Mouse (Mus musculus): ENCODE measurements around the gene Mboat7. TPM values are rescaled to one million over a fixed set of nuclear protein-coding genes. Genes with fewer than 3 reads are reported as not detected.

Mboat7 gene
- polyA plus RNA-seq, 1 experiment = not detected

DNA sequence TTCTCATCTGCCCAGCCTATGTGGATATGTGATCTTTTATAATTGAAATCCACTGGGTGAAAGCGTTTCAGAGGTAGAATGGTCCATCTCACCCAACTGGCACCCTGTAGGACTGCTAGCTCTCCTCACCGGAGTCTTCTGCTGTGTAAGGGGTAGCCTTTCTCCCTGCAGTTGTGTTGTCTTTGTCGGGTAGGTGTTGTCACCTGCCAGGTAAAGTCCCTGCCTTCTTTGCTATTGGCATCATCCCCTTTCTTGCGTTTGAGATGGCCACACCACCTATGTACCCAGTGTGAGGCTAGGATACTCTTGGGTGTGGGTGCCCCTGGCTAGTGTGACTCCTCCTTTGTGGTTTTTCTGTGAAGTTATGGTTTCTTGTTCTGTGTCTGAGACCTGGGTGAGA lies 46.7 kb downstream of the Mboat7 start:
- H3K4me1 ChIP-seq (ENCODE audit: control insufficient read depth, insufficient read depth, low read length) = peaks cover 9% of the 10 kb centered on the region
- H3K27ac ChIP-seq (ENCODE audit: insufficient read depth, low read depth, low read length) = no peak overlapping the region
- WGBS = 47% methylated on average over 4 of the region's 4 CpGs
- H3K4me3 ChIP-seq (ENCODE audit: insufficient read depth, low read depth, low read length) = peak overlapping the region; percentile 89
- TF ChIP-seq POLR2A (IDR thresholded peaks at IDR 0.05; ENCODE audit: insufficient read depth, low read depth, low read length) (no peak), CTCF (IDR thresholded peaks at IDR 0.05; ENCODE audit: insufficient read depth, low read depth, low read length) (no peak)

DNA sequence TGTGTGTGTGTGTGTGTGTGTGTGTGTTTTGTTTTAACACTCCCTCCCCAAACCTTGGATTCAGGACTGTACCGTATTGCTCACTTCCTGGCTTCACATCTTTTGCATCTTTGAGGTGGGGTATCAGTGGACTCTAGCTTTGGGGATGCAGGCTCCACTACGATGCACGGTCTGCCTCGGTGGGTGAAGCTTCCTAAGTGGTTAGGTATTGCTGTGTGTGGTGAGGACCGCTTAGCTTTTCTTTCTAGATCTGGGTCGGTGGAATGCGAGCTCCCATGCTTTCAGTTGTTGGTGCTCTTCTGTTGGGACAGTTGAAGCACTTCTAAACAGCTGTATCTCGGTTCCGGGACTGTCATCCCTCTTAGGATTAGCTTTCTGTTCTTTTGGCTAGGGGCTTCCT lies 47.1 kb downstream of the Mboat7 start:
- H3K4me1 ChIP-seq (ENCODE audit: control insufficient read depth, insufficient read depth, low read length) = peaks cover 9% of the 10 kb centered on the region
- H3K27ac ChIP-seq (ENCODE audit: insufficient read depth, low read depth, low read length) = no peak overlapping the region
- no peak for TF ChIP-seq POLR2A (IDR thresholded peaks at IDR 0.05; ENCODE audit: insufficient read depth, low read depth, low read length)
- no peak for TF ChIP-seq CTCF (IDR thresholded peaks at IDR 0.05; ENCODE audit: insufficient read depth, low read depth, low read length)
- 3% methylated on average over 9 of the region's 9 CpGs for WGBS
- H3K4me3 ChIP-seq (ENCODE audit: insufficient read depth, low read depth, low read length) = peak overlapping the region; percentile 89

DNA sequence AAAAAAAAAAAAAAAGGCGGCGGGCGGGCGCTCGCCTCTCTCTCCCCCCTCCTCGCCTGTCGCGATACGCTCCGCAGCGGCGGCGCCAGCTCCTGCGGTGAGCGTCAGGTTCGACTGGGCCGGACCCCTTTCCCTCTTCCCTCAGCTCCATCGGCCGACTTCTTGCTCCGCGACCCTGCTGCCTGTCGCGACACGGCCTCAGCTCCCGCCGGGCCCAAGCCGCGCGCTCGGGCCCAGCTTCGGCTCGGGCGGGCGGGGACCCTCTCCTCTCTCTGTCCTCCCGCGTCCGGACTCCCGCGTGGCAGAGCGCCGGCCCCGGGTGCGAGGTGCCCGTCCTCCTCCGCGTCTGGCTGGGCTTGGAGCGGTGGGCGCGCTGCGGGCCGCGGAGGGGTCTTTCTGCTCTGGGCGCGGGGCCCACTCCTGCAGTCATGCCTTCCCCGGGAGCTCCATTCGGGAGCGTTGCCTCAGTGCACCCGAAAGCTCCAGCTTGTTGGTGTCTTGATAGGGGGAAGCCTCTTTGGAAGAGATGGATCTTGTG lies 47.8 kb downstream of the Mboat7 start:
- under 1% methylated on average over 56 of the region's 58 CpGs for WGBS
- TF ChIP-seq CTCF (IDR thresholded peaks at IDR 0.05; ENCODE audit: insufficient read depth, low read depth, low read length) = no peak
- TF ChIP-seq POLR2A (IDR thresholded peaks at IDR 0.05; ENCODE audit: insufficient read depth, low read depth, low read length) = no peak; the same call in 1 of the 2 replicates
- Histone ChIP-seq H3K4me3 (ENCODE audit: insufficient read depth, low read depth, low read length) (peak overlapping the region; percentile 89), H3K27ac (ENCODE audit: insufficient read depth, low read depth, low read length) (peak overlapping the region; percentile 89), H3K4me1 (ENCODE audit: control insufficient read depth, insufficient read depth, low read length) (peaks cover 9% of the 10 kb centered on the region)

DNA sequence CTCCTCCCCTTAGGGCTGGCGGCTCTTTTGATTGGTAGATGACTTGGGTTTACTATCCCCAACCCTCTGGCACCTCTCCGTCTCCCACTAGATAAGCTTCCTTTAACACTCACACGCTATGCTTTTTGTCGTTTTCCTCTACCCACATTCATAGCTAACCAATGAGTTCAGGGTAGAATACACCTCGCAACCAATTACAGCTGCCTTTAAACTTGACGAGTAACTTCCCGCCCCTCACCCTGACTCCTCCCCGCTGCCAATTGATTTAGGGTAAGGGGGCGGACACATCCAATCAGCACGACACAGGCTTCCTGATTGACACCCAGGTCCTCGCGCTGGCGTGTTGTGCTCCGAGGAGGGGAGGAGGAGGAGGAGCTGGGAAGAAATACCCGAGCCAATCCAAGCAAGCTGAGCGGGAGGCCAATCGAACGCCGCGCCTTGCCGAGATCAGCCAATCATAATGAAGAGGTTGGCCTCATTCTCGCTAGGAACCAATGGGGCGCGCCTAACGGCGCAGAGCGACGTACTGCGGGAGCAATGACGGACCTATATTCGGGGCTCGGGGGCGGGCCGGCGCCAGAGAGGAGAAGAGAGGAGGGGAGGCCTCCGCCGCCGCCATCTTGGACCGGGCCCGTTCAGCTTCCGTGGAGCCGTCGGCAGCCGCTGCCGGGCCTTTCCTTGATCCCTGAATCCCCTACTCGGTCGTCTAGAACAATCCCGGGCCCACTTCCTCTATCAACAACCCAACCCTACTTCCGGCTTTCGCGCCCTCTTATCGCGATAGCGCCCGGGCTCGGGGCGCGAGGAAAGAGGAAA lies 48.4 kb downstream of the Mboat7 start, which contains the start of gene Cnot3:
Gene Cnot3 (plus strand): TSS at position 597 of the 816 bp plus-strand sequence.
- Histone ChIP-seq H3K4me1 (ENCODE audit: control insufficient read depth, insufficient read depth, low read length) (peaks cover 9% of the 10 kb centered on the region), H3K27ac (ENCODE audit: insufficient read depth, low read depth, low read length) (peak within 1 kb of the TSS; percentile 89), H3K4me3 (ENCODE audit: insufficient read depth, low read depth, low read length) (peak within 1 kb of the TSS; percentile 89)
- peak; percentile 80; the same call in 1 of the 2 replicates for TF ChIP-seq POLR2A (IDR thresholded peaks at IDR 0.05; ENCODE audit: insufficient read depth, low read depth, low read length)
- TF ChIP-seq CTCF (IDR thresholded peaks at IDR 0.05; ENCODE audit: insufficient read depth, low read depth, low read length) = no peak
- under 1% methylated on average over 56 of the region's 58 CpGs for WGBS

DNA sequence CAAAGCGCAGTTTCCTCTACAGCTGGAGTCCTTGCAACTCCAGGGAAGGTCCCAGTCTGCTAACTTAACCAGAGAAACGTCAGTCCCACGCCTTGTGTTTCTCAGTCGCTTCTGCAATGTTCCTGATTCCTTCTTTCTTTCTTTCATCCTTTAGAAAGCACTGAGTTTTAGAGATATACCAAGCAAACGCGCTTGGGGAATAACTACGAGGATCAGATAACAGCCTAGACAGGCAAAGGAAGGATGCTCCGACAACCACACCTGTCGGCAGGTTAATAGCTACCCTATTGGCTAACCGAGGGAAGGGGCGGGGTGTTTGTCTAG lies 49.0 kb downstream of the Mboat7 start:
- under 1% methylated on average over 11 of the region's 11 CpGs for WGBS
- H3K4me3 ChIP-seq (ENCODE audit: insufficient read depth, low read depth, low read length) = peak overlapping the region; percentile 36
- no peak overlapping the region for H3K27ac ChIP-seq (ENCODE audit: insufficient read depth, low read depth, low read length)
- no peak for TF ChIP-seq CTCF (IDR thresholded peaks at IDR 0.05; ENCODE audit: insufficient read depth, low read depth, low read length)
- no peak for TF ChIP-seq POLR2A (IDR thresholded peaks at IDR 0.05; ENCODE audit: insufficient read depth, low read depth, low read length)
- H3K4me1 ChIP-seq (ENCODE audit: control insufficient read depth, insufficient read depth, low read length) = peaks cover 9% of the 10 kb centered on the region

DNA sequence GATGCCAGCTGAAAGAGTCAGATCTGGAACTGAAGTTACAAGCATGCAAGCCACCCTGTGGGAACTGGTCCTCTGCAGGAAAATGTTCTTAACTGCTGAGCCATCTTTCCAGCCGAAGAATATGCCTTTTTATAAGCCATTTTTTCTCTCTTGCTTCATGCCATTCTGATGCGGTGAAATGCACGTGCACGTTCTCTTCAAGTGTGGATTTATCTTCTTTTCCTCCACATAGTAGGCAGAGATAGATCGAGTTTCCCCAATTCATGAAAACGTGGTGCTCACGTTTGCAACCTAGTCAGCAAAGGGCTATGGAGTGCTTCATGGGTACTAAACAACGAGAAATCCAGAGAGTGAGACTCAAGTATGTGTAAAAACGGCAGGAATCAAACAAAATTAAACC lies 49.5 kb downstream of the Mboat7 start:
- Histone ChIP-seq H3K4me1 (ENCODE audit: control insufficient read depth, insufficient read depth, low read length) (peaks cover 9% of the 10 kb centered on the region), H3K27ac (ENCODE audit: insufficient read depth, low read depth, low read length) (no peak overlapping the region), H3K4me3 (ENCODE audit: insufficient read depth, low read depth, low read length) (no peak overlapping the region)
- TF ChIP-seq POLR2A (IDR thresholded peaks at IDR 0.05; ENCODE audit: insufficient read depth, low read depth, low read length) = no peak
- TF ChIP-seq CTCF (IDR thresholded peaks at IDR 0.05; ENCODE audit: insufficient read depth, low read depth, low read length) = no peak
- 12% methylated on average over 9 of the region's 9 CpGs for WGBS

DNA sequence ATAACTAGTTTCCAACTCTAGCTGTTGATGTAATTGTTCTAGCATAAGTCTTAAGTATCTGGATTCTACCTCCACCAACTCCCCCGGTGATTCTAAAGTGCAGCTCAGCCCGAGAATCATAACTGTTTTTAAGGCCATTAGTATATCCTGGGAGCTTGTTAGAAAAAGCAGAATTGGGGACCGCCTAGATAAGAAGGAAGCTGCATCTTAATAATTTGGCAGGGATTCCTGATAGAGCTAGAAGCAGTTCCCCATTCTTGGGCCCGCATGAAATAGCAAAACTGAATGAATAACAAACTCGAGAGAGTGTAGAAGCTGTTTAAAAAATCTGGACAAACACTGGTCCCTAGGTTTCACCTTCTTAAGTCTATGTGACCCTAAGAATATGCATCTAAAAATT lies 49.9 kb downstream of the Mboat7 start:
- no peak overlapping the region for H3K4me3 ChIP-seq (ENCODE audit: insufficient read depth, low read depth, low read length)
- no peak for TF ChIP-seq CTCF (IDR thresholded peaks at IDR 0.05; ENCODE audit: insufficient read depth, low read depth, low read length)
- 63% methylated on average over 5 of the region's 5 CpGs for WGBS
- H3K27ac ChIP-seq (ENCODE audit: insufficient read depth, low read depth, low read length) = no peak overlapping the region
- H3K4me1 ChIP-seq (ENCODE audit: control insufficient read depth, insufficient read depth, low read length) = peaks cover 7% of the 10 kb centered on the region

DNA sequence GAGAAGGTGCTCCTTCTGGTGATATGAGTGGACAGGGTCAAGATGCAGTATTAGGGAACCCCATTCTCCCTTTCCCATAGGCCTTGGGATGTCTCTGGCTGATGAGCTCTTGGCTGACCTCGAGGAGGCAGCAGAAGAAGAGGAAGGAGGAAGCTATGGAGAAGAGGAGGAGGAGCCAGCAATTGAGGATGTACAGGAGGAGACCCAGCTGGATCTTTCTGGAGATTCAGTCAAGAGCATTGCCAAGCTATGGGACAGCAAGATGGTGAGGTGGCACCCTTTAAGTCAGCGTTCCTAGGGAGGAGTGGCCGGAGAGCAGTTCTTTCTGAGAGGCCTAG lies 62.9 kb downstream of the Mboat7 start:
- TF ChIP-seq CTCF (IDR thresholded peaks at IDR 0.05; ENCODE audit: insufficient read depth, low read depth, low read length) (no peak), POLR2A (IDR thresholded peaks at IDR 0.05; ENCODE audit: insufficient read depth, low read depth, low read length) (no peak)
- H3K27ac ChIP-seq (ENCODE audit: insufficient read depth, low read depth, low read length) = no peak overlapping the region
- H3K4me3 ChIP-seq (ENCODE audit: insufficient read depth, low read depth, low read length) = peak overlapping the region; percentile 67
- WGBS = 68% methylated on average over 3 of the region's 3 CpGs
- peaks cover 15% of the 10 kb centered on the region for H3K4me1 ChIP-seq (ENCODE audit: control insufficient read depth, insufficient read depth, low read length)

DNA sequence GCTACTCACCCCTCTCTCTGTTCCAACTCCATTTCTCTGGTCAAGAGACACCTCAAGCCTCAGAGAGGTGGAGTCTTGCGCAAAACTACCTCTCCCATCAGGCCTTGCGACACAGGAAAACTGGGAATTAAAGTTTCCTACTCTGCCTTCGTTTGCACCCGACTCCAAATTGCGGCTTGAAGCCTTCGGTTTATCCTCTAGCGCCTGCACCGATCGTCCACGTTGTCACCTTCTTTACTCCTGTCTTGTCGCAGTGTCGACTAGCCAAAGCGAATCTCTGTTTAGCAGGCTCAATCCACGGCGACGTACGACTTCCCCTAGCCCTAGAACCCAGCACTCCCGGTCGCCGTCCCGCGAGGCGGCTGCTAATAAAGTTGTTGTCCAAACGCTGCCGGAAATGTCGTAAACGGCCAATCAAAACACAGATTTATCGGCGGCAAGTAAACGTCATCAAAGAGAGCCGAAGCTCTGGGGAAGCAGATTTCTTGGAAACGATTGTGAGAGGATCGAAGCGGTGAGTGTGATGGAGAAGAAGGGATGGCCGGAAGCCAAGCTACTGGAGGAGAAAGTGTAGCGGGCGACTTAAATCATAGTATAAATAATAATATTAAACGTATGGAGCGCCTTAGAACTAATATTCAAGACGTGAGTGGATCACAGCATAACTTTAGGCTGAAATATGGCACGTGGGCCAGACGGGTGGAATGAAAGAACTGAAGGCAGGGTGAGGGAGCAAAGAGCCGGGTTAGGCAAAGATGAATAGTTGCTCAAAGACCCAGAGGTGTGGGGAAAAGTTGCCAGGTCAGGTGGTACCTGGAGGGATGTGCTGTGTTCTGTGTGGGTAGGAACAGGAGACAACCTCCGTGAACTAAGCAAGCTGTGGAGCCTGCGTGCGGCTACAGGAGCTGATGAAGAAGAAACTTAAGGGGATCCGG lies 63.5 kb downstream of the Mboat7 start, which contains the start of the genes Tfpt and Prpf31:
Gene Tfpt (minus strand): TSS at position 387 of the 935 bp plus-strand sequence.
Gene Prpf31 (plus strand): TSS at position 443 of the 935 bp plus-strand sequence.
- Histone ChIP-seq H3K4me3 (ENCODE audit: insufficient read depth, low read depth, low read length) (peak within 1 kb of the TSS; percentile 67), H3K27ac (ENCODE audit: insufficient read depth, low read depth, low read length) (peak within 1 kb of the TSS; percentile 79), H3K4me1 (ENCODE audit: control insufficient read depth, insufficient read depth, low read length) (peaks cover 15% of the 10 kb centered on the region)
- TF ChIP-seq POLR2A (IDR thresholded peaks at IDR 0.05; ENCODE audit: insufficient read depth, low read depth, low read length) (peak; percentile 66), CTCF (IDR thresholded peaks at IDR 0.05; ENCODE audit: insufficient read depth, low read depth, low read length) (no peak)
- 1% methylated on average over 47 of the region's 47 CpGs for WGBS
